22 mouse cellular contexts compared by ENCODE assay signal in the genomic region with DNA sequence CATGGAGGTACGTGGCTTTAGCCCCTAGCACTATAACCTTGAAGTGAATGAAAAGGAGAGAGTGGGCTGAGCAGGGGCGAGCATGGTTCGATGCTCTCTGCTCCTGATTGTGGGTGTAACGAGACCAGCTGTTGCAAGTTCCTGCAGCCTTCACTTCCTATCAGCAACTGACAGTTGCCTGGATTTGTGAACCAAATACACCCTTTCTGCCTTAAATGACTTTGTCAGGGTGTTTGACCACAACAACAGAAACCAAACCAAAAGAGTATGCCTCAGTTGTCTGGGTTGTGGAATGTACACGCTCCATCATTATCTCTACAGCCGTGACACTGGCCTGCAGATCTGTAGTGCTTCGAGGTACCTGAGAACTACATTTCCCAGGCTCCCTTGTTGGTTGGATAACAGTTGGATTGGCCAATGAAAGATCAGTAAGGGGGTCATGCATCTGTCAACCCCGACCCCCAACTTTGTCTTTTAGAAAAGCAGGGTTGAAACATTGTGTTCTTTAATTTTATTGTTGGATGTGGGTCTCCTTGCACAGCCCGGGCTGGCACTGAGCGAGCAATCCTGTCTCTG. TPM values are rescaled to one million over a fixed set of nuclear protein-coding genes. Genes with fewer than 3 reads are reported as not detected.
"Had no signal": no experiment of that assay in that cellular context is flagged by ENCODE, and none has a peak within 500 bp of the region (broad histone marks: within the 10 kb centered on the region; RNA-seq: fewer than 3 reads in every experiment).

No protein-coding gene starts in this region.

- H3K4me3 ChIP-seq: limb, embryonic 10.5 days; liver, embryonic 12.5 days; lung, embryonic 15.5 days; midbrain, embryonic 12.5 days; myocyte; neural tube, embryonic 15.5 days had no signal

- H3K27ac ChIP-seq: limb, embryonic 10.5 days; liver, embryonic 12.5 days; lung, embryonic 15.5 days; macrophage; midbrain, embryonic 12.5 days; neural tube, embryonic 15.5 days had no signal

- H3K4me2 ChIP-seq: liver, embryonic 12.5 days; lung, embryonic 15.5 days; midbrain, embryonic 12.5 days; neural tube, embryonic 15.5 days had no signal

- ATAC-seq: intestine, embryonic 16.5 days; liver, embryonic 12.5 days had no signal

- H3K36me3 ChIP-seq: limb, embryonic 10.5 days; liver, embryonic 12.5 days; lung, embryonic 15.5 days; midbrain, embryonic 12.5 days; neural tube, embryonic 15.5 days had no signal

- H3K9ac ChIP-seq: liver, embryonic 12.5 days; lung, embryonic 15.5 days; midbrain, embryonic 12.5 days; neural tube, embryonic 15.5 days had no signal

- H3K9me3 ChIP-seq: limb, embryonic 10.5 days; liver, embryonic 12.5 days; lung, embryonic 15.5 days; neural tube, embryonic 15.5 days had no signal

- DNase-seq: kidney, adult 8-10 months; layer of hippocampus, adult 9-11 months; lung, postnatal 14 days; right cerebral cortex, adult 18-20 months; right cerebral cortex, postnatal 25 days; thymus, adult 2 months had no signal

RNA-seq across cellular contexts. Expression of a gene that starts 25.8 kb away (rescaled TPM):
- total RNA-seq: megakaryocyte-erythroid progenitor cell, adult 5-6 weeks had no signal
- polyA plus RNA-seq: kidney, embryonic 16.5 days; liver, embryonic 12.5 days; lung, embryonic 15.5 days; macrophage; midbrain, embryonic 12.5 days; myocyte; neural tube, embryonic 11.5 days had no signal

RNA-seq across cellular contexts. Expression of a gene that starts 31.1 kb away (rescaled TPM):
- polyA plus RNA-seq: liver, embryonic 16.5 days; myocyte had no signal

RNA-seq across cellular contexts. Expression of a gene that starts 59.6 kb away (rescaled TPM):
- total RNA-seq: layer of hippocampus, adult 18-20 months; left cerebral cortex, adult 18-20 months; left cerebral cortex, postnatal 14 days; megakaryocyte-erythroid progenitor cell, adult 5-6 weeks had no signal
- polyA plus RNA-seq: intestine, embryonic 16.5 days; macrophage; midbrain, embryonic 12.5 days; myocyte; neural tube, embryonic 11.5 days; neural tube, embryonic 15.5 days; small intestine, adult 2 months had no signal
